Mouse (Mus musculus) ZHBTc4 (cell line): ENCODE results near the gene Plekhm1.

Experiments
- DNase-seq: peaks from one replicate; pipeline ENCODE4 v3.0.0-alpha.2; 2011; ENCODE audit warnings: low read depth, low spot score

The Plekhm1 gene

GRCm38 (mm10) chr11:103314736-103315374 lies 97.6 kb downstream of the Plekhm1 start:
- DNase-seq = peak; percentile 19
